Mouse (Mus musculus) bone marrow macrophage, adult 2 months (primary cell): Measurements from ENCODE around the gene Cope.

Experiments used
- CTCF ChIP-seq: IDR thresholded peaks from 2 replicates; pipeline ENCODE4 v1.5.1; 2012; ENCODE audit warnings: low read depth, mild to moderate bottlenecking, low read length, moderate library complexity
- POLR2A ChIP-seq: IDR thresholded peaks from 2 replicates; pipeline ENCODE4 v1.6.1; 2012; ENCODE audit warnings: mild to moderate bottlenecking, low read depth, low read length, borderline replicate concordance

DNA sequence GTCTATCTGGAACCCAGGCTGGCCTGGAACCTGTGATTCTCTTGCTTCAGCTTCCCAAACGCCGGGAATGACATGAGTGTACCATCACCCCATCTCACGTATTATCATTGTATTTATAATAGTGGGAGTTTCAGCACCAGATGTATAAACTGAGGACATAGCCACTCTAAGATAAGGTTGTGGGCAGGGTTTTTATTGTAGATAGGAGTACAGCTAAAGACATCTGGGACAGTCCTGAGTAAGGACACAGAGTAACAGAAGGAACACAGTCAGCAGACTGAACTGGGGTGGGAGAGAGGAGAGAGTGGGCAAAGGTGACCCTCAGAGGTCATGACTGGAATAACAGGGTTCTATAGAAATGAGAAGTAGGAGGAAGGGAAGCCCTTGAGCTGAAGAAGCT is 34.6 kb upstream of the Cope start:
- TF ChIP-seq CTCF, result no peak
- TF ChIP-seq POLR2A, result no peak
